Mouse (Mus musculus): ENCODE data around the gene Brd2. TPM values are rescaled to one million over a fixed set of nuclear protein-coding genes. Genes with fewer than 3 reads are reported as not detected.

The Brd2 gene
- total and polyA plus RNA-seq, 3 experiments, result 99.5 to 252 (median 189) TPM

- Histone ChIP-seq H3K27me3 (ENCODE audit: control insufficient read depth in 1 of 2, insufficient read depth in 2 of 2, low read length in 2 of 2) (no peaks in the 10 kb centered on the region), H3K79me2 (ENCODE audit: control insufficient read depth, insufficient read depth, low read length, poor library complexity) (peaks cover 8% of the 10 kb centered on the region), H3K4me1 (ENCODE audit: control insufficient read depth in 1 of 2, insufficient read depth in 2 of 2, low read length in 2 of 2) (no peaks in the 10 kb centered on the region), H3K36me3 (ENCODE audit: control insufficient read depth in 1 of 2, insufficient read depth in 2 of 2, low read length in 2 of 2) (peaks cover 7 to 26% of the 10 kb centered on the region in 2 experiments), H3K27ac (ENCODE audit: control insufficient read depth, low read depth, low read length) (no peak overlapping the region), H3K4me3 (ENCODE audit: control insufficient read depth in 1 of 2, insufficient read depth in 1 of 2, low read depth in 2 of 2, low read length in 2 of 2) (no peak overlapping the region), H3K9me3 (replicated peaks; ENCODE audit: insufficient read depth, low read length) (no peaks in the 10 kb centered on the region), H3K9ac (ENCODE audit: control insufficient read depth, low read depth, low read length, poor library complexity, severe bottlenecking) (no peak overlapping the region)
- TF ChIP-seq EP300 (IDR thresholded peaks at IDR 0.05; ENCODE audit: low read depth in 1 of 2, low read length in 2 of 2) (no peak), ELF1 (IDR thresholded peaks at IDR 0.05; ENCODE audit: low read depth, low read length) (no peak), POLR2AphosphoS2 (IDR thresholded peaks at IDR 0.05; ENCODE audit: low read length) (peak; percentile 19; the same call in 1 of the 2 replicates), ZC3H11A (IDR thresholded peaks at IDR 0.05; ENCODE audit: low read depth, low read length) (no peak), SMC3 (IDR thresholded peaks at IDR 0.05; ENCODE audit: low read depth, low read length) (no peak), TCF12 (IDR thresholded peaks at IDR 0.05; ENCODE audit: low read depth, low read length) (no peak)
- no peak for DNase-seq (ENCODE audit: low read depth, low spot score)
These were observed 12.1 kb downstream of the Brd2 start for GRCm38 (mm10) chr17:34110309-34110708.

- Histone ChIP-seq H3K9ac (ENCODE audit: control insufficient read depth, low read depth, low read length, poor library complexity, severe bottlenecking) (no peak overlapping the region), H3K4me3 (ENCODE audit: control insufficient read depth in 1 of 2, insufficient read depth in 1 of 2, low read depth in 2 of 2, low read length in 2 of 2) (no peak overlapping the region), H3K4me1 (ENCODE audit: control insufficient read depth in 1 of 2, insufficient read depth in 2 of 2, low read length in 2 of 2) (no peaks in the 10 kb centered on the region), H3K9me3 (replicated peaks; ENCODE audit: insufficient read depth, low read length) (no peaks in the 10 kb centered on the region), H3K36me3 (ENCODE audit: control insufficient read depth in 1 of 2, insufficient read depth in 2 of 2, low read length in 2 of 2) (peaks cover 3 to 23% of the 10 kb centered on the region in 2 experiments), H3K27me3 (ENCODE audit: control insufficient read depth in 1 of 2, insufficient read depth in 2 of 2, low read length in 2 of 2) (no peaks in the 10 kb centered on the region), H3K79me2 (ENCODE audit: control insufficient read depth, insufficient read depth, low read length, poor library complexity) (peaks cover 3% of the 10 kb centered on the region), H3K27ac (ENCODE audit: control insufficient read depth, low read depth, low read length) (no peak overlapping the region)
- 0 out of 2 replicates have a peak, but pooled peaks have one; percentile 14 for TF ChIP-seq ZMIZ1 (IDR thresholded peaks at IDR 0.05; ENCODE audit: low read depth, low read length)
- TF ChIP-seq SIN3A (IDR thresholded peaks at IDR 0.05; ENCODE audit: low read length), result 0 out of 2 replicates have a peak, but pooled peaks have one; percentile 26
- no peak for TF ChIP-seq TAL1 (IDR thresholded peaks at IDR 0.05; ENCODE audit: low read length)
- peak; percentile 48 for DNase-seq (ENCODE audit: low read depth, low spot score)
These were observed 12.6 kb downstream of the Brd2 start for GRCm38 (mm10) chr17:34109806-34110195.

GRCm38 (mm10) chr17:34109038-34109805 is 13.2 kb downstream of the Brd2 start:
- H3K27me3 ChIP-seq (ENCODE audit: control insufficient read depth in 1 of 2, insufficient read depth in 2 of 2, low read length in 2 of 2), result no peaks in the 10 kb centered on the region
- no peak overlapping the region for H3K4me3 ChIP-seq (ENCODE audit: control insufficient read depth in 1 of 2, insufficient read depth in 1 of 2, low read depth in 2 of 2, low read length in 2 of 2)
- TF ChIP-seq CTCF (IDR thresholded peaks at IDR 0.05 in 2 of 3, conservative IDR thresholded peaks at IDR 0.05 in 1 of 3; ENCODE audit: control insufficient read depth in 1 of 3, insufficient read depth in 1 of 3, low read depth in 2 of 3, low read length in 3 of 3, poor library complexity in 1 of 3, severe bottlenecking in 1 of 3) (peak in 2 of 3 experiments; percentile 31 to 42; a peak in 4 of 6 replicates), EP300 (IDR thresholded peaks at IDR 0.05; ENCODE audit: low read depth in 1 of 2, low read length in 2 of 2) (no peak), E2F4 (IDR thresholded peaks at IDR 0.05; ENCODE audit: borderline replicate concordance, low read depth, low read length) (no peak), ZNF384 (IDR thresholded peaks at IDR 0.05; ENCODE audit: low read depth, low read length) (no peak), SMC3 (IDR thresholded peaks at IDR 0.05; ENCODE audit: low read depth, low read length) (peak; percentile 21; the same call in 1 of the 2 replicates)
- H3K27ac ChIP-seq (ENCODE audit: control insufficient read depth, low read depth, low read length), result no peak overlapping the region
- no peaks in the 10 kb centered on the region for H3K9me3 ChIP-seq (replicated peaks; ENCODE audit: insufficient read depth, low read length)
- no peak overlapping the region for H3K9ac ChIP-seq (ENCODE audit: control insufficient read depth, low read depth, low read length, poor library complexity, severe bottlenecking)
- peaks cover 3 to 19% of the 10 kb centered on the region in 2 experiments for H3K36me3 ChIP-seq (ENCODE audit: control insufficient read depth in 1 of 2, insufficient read depth in 2 of 2, low read length in 2 of 2)
- peak; percentile 56 for DNase-seq (ENCODE audit: low read depth, low spot score)
- H3K4me1 ChIP-seq (ENCODE audit: control insufficient read depth in 1 of 2, insufficient read depth in 2 of 2, low read length in 2 of 2), result no peaks in the 10 kb centered on the region
- peaks cover 1% of the 10 kb centered on the region; the same call in 1 of the 2 replicates for H3K79me2 ChIP-seq (ENCODE audit: control insufficient read depth, insufficient read depth, low read length, poor library complexity)
